Mouse (Mus musculus): ENCODE results near the gene Pls3.

Gene Pls3

GRCm38 (mm10) chrX:75874332-75875291 is at the start of gene Pls3:
Gene Pls3 (minus strand): TSS chrX:75875182.
- peak; percentile 76 to 80 for DNase-seq (ENCODE audit: low spot score in 2 of 2)

- no peak for DNase-seq (ENCODE audit: low spot score in 2 of 2)
Observed at GRCm38 (mm10) chrX:75895716-75896115, 20.7 kb upstream of the Pls3 start.

GRCm38 (mm10) chrX:75875566-75875965 is 584 bp upstream of the Pls3 start:
- DNase-seq (ENCODE audit: low spot score in 2 of 2): no peak

- DNase-seq (ENCODE audit: low spot score in 2 of 2): peak in 1 of 2 experiments; percentile 23
Observed at GRCm38 (mm10) chrX:75873813-75874212, 1.2 kb downstream of the Pls3 start.

GRCm38 (mm10) chrX:75873253-75873652 is 1.7 kb downstream of the Pls3 start:
- no peak for DNase-seq (ENCODE audit: low spot score in 2 of 2)

- no peak for DNase-seq (ENCODE audit: low spot score in 2 of 2)
Observed at GRCm38 (mm10) chrX:75871855-75872254, 3.1 kb downstream of the Pls3 start.

- no peak for DNase-seq (ENCODE audit: low spot score in 2 of 2)
Observed at GRCm38 (mm10) chrX:75861715-75862114, 13.3 kb downstream of the Pls3 start.

- DNase-seq (ENCODE audit: low spot score in 2 of 2): no peak
Observed at GRCm38 (mm10) chrX:75854294-75854693, 20.7 kb downstream of the Pls3 start.

- no peak for DNase-seq (ENCODE audit: low spot score in 2 of 2)
Observed at GRCm38 (mm10) chrX:75844290-75844689, 30.7 kb downstream of the Pls3 start.

GRCm38 (mm10) chrX:75842835-75843234 is 32.1 kb downstream of the Pls3 start:
- DNase-seq (ENCODE audit: low spot score in 2 of 2): peak in 1 of 2 experiments; percentile 1

GRCm38 (mm10) chrX:75842120-75842519 is 32.9 kb downstream of the Pls3 start:
- no peak for DNase-seq (ENCODE audit: low spot score in 2 of 2)

- DNase-seq (ENCODE audit: low spot score in 2 of 2): no peak
Observed at GRCm38 (mm10) chrX:75840263-75840662, 34.7 kb downstream of the Pls3 start.

GRCm38 (mm10) chrX:75834836-75835235 is 40.1 kb downstream of the Pls3 start:
- DNase-seq (ENCODE audit: low spot score in 2 of 2): no peak

- DNase-seq (ENCODE audit: low spot score in 2 of 2): no peak
Observed at GRCm38 (mm10) chrX:75834286-75834685, 40.7 kb downstream of the Pls3 start.

GRCm38 (mm10) chrX:75833006-75833641 is 41.9 kb downstream of the Pls3 start:
- no peak for DNase-seq (ENCODE audit: low spot score in 2 of 2)

GRCm38 (mm10) chrX:75829867-75830255 is 45.1 kb downstream of the Pls3 start:
- DNase-seq (ENCODE audit: low spot score in 2 of 2): no peak

GRCm38 (mm10) chrX:75829240-75829866 is 45.6 kb downstream of the Pls3 start:
- no peak for DNase-seq (ENCODE audit: low spot score in 2 of 2)

- DNase-seq (ENCODE audit: low spot score in 2 of 2): no peak
Observed at GRCm38 (mm10) chrX:75818647-75819271, 56.2 kb downstream of the Pls3 start.

- no peak for DNase-seq (ENCODE audit: low spot score in 2 of 2)
Observed at GRCm38 (mm10) chrX:75814958-75815357, 60.0 kb downstream of the Pls3 start.

GRCm38 (mm10) chrX:75814123-75814522 is 60.9 kb downstream of the Pls3 start:
- no peak for DNase-seq (ENCODE audit: low spot score in 2 of 2)

GRCm38 (mm10) chrX:75796583-75796982 is 78.4 kb downstream of the Pls3 start:
- DNase-seq (ENCODE audit: low spot score in 2 of 2): no peak

GRCm38 (mm10) chrX:75779796-75780195 is 95.2 kb downstream of the Pls3 start:
- no peak for DNase-seq (ENCODE audit: low spot score in 2 of 2)

Data from urinary bladder, postnatal 36 days (tissue).